Mouse (Mus musculus) left cerebral cortex, postnatal 14 days (tissue): Measurements from ENCODE around the gene Gm45062. TPM values are rescaled to one million over a fixed set of nuclear protein-coding genes. Genes with fewer than 3 reads are reported as not detected.
"Not testable (repeated sequence)": the region's sequence is repeated elsewhere in the genome, so short reads cannot be mapped to it uniquely, and the experiment has no call there.

Experiments
- DNase-seq, 2 experiments: peaks; one replicate each; pipeline ENCODE4 v3.0.0; 2021 to 2022; ENCODE audit warnings: low spot score in 2 of 2, mixed read lengths in 1 of 2
- intact Hi-C: fragments of 180-260 bp; cut with DNase I; formaldehyde crosslinking; loops from one replicate; pipeline ENCODE4 v1.15.1; 2025
- total RNA-seq, 2 experiments: library from RNA; stranded (reverse); gene quantifications; 2 replicates each; pipeline ENCODE4 v1.2.3; 2021

The Gm45062 gene
- total RNA-seq, 2 experiments from 2014 or later: 2.7 to 7.7 TPM

GRCm38 (mm10) chr6:8519687-8520086, 260.4 kb downstream of the Gm45062 start:
- DNase-seq: no peak
- intact Hi-C loops: no loop called here

- DNase-seq: no peak
- intact Hi-C loops: no loop called here
These were observed 262.0 kb downstream of the Gm45062 start for GRCm38 (mm10) chr6:8521231-8521630.

- intact Hi-C loops: no loop called here
- no peak for DNase-seq
These were observed 265.5 kb downstream of the Gm45062 start for GRCm38 (mm10) chr6:8524717-8525116.

GRCm38 (mm10) chr6:8531104-8531894, 272.0 kb downstream of the Gm45062 start:
- intact Hi-C loops: no loop called here
- DNase-seq: no peak

- no peak for DNase-seq
- intact Hi-C loops: no loop called here
These were observed 277.7 kb downstream of the Gm45062 start for GRCm38 (mm10) chr6:8536944-8537343.

- DNase-seq, intact Hi-C loops: not testable (repeated sequence)
These were observed 282.3 kb downstream of the Gm45062 start for GRCm38 (mm10) chr6:8541531-8541930.

GRCm38 (mm10) chr6:8544822-8545221, 285.6 kb downstream of the Gm45062 start:
- intact Hi-C loops: no loop called here
- DNase-seq: no peak

GRCm38 (mm10) chr6:8545780-8546179, 286.5 kb downstream of the Gm45062 start:
- DNase-seq: no peak
- intact Hi-C loops: no loop called here

- DNase-seq: no peak
- intact Hi-C loops: no loop called here
These were observed 291.9 kb downstream of the Gm45062 start for GRCm38 (mm10) chr6:8551155-8551554.

- intact Hi-C loops: no loop called here
- DNase-seq: no peak
These were observed 297.8 kb downstream of the Gm45062 start for GRCm38 (mm10) chr6:8556849-8557571.

- intact Hi-C loops: no loop called here
These were observed 301.4 kb downstream of the Gm45062 start for GRCm38 (mm10) chr6:8560682-8561081.

GRCm38 (mm10) chr6:8582377-8582776, 323.1 kb downstream of the Gm45062 start:
- intact Hi-C loops: no loop called here
- peak in 1 of 2 experiments; percentile 16 for DNase-seq

More at GRCm38 (mm10) chr6:8560682-8561081, 301.4 kb downstream of the Gm45062 start:
- no peak for DNase-seq

- DNase-seq: no peak
- intact Hi-C loops: no loop called here
These were observed 324.6 kb downstream of the Gm45062 start for GRCm38 (mm10) chr6:8583892-8584291.

GRCm38 (mm10) chr6:8591665-8592064, 332.4 kb downstream of the Gm45062 start:
- no peak for DNase-seq
- intact Hi-C loops: no loop called here

- no peak for DNase-seq
- intact Hi-C loops: no loop called here
These were observed 358.1 kb downstream of the Gm45062 start for GRCm38 (mm10) chr6:8617369-8617768.

GRCm38 (mm10) chr6:8619582-8620350, 360.5 kb downstream of the Gm45062 start:
- DNase-seq: no peak
- intact Hi-C loops: no loop called here

- intact Hi-C loops: no loop called here
- DNase-seq: no peak
These were observed 363.8 kb downstream of the Gm45062 start for GRCm38 (mm10) chr6:8623045-8623444.

GRCm38 (mm10) chr6:8628226-8628625, 369.0 kb downstream of the Gm45062 start:
- no peak for DNase-seq

GRCm38 (mm10) chr6:8628715-8629267, 369.5 kb downstream of the Gm45062 start:
- intact Hi-C loops: no loop called here
- no peak for DNase-seq

More at GRCm38 (mm10) chr6:8628226-8628625, 369.0 kb downstream of the Gm45062 start:
- intact Hi-C loops: no loop called here

GRCm38 (mm10) chr6:8630531-8630930, 371.3 kb downstream of the Gm45062 start:
- intact Hi-C loops: no loop called here
- DNase-seq: no peak
